Mouse (Mus musculus) kidney, adult 10 weeks (tissue): ENCODE data around the gene Tcta. TPM values are rescaled to one million over a fixed set of nuclear protein-coding genes. Genes with fewer than 3 reads are reported as not detected.

Source experiments
- polyA plus RNA-seq: library from polyadenylated mRNA; stranded (reverse); fragments of 350-450 nt; fragmentation: Illumina TruSeq; extraction: RNeasy Lipid Tissue Mini Kit (QIAGEN cat#74804); gene quantifications from one replicate; pipeline ENCODE4 v1.2.3, GENCODE M21; 2014; ENCODE audit warnings: low read depth, low replicate concordance

Gene Tcta
- polyA plus RNA-seq: 19.1 TPM

DNA sequence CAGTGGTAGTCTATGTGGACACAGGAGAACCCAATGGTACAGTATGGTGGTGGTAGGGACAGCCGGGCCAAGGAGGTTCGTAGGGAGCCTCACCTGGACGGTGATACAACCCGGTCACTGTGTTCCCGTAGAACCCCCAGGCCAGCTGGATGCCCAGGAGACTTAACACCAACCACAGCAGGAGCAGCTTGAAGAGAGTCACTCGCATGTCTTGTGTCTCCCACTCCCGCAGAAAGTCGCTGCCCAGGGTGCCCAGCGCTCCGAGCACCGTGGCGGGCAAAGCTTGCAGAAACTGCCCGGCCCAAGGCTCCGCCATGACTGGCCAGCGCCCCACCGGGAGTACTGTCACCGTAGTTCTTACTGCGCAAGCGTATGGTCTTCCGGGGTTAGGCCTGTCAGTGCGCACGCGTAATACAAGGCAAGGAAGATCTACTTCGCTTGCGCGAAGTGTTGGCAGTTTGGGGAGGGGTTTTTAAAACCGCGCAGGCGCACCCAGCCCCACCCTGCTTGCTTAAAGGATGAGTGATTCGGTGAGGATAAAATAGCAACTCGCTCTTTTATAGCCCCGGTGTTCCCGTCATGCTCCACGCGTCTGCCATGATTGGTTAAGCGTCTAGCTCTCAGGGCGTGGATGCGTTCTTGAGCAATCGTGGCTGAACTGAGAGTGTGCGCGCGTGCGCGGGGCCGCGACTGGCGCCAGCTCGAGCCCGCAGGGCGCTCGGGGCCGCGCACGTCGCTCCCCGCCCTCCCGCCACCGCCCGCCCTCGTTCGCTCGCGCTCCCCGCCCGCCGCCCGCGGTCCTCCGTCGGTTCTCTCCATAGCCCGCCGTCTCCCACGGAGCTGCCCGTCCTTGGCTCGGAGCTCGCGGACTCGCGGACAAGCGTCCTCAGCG is at the start of gene Tcta, which contains the start of gene Rhoa:
Gene Tcta (minus strand): TSS at position 532 of the 892 bp plus-strand sequence.
Gene Rhoa (plus strand): TSS at position 501 of the 892 bp plus-strand sequence.

DNA sequence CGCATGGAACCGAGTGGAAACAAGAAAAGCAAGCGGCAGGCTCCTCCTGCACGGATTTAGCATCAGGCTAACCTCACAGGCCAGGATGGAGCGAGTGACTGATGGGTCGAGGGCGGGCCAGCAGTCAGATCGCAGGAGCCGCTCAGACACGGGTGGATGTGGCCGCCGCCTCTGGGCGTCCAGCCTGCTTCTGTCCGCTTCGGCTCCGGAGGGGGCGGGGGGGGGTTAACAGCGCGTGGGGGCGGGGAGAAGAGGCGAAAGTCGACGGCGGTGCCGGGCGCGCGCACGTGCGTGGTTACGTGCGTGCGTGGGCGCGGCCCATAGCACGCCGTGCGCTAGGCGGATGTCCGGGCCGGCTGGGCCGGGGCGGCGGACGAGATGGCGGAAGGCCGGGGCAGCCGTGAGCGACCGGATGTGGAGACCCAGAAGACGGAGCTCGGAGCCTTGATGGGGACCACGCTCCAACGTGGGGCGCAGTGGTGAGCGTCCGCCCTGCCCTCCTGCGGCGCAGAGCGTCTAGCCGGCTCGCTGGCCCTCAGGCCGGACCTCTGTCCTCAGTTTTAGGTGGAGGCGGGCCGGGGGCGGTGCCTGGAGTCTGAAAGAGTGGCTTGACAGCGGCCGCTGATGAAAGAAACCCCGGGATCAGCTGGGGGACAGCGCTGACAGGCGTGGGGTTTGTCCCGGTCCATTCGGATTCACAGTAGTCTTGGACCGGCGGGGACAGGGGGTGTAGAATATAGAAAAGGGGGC is 41.8 kb upstream of the Tcta start, which contains the start of gene Usp4:
Gene Usp4 (plus strand): TSS at position 314 of the 750 bp plus-strand sequence.

DNA sequence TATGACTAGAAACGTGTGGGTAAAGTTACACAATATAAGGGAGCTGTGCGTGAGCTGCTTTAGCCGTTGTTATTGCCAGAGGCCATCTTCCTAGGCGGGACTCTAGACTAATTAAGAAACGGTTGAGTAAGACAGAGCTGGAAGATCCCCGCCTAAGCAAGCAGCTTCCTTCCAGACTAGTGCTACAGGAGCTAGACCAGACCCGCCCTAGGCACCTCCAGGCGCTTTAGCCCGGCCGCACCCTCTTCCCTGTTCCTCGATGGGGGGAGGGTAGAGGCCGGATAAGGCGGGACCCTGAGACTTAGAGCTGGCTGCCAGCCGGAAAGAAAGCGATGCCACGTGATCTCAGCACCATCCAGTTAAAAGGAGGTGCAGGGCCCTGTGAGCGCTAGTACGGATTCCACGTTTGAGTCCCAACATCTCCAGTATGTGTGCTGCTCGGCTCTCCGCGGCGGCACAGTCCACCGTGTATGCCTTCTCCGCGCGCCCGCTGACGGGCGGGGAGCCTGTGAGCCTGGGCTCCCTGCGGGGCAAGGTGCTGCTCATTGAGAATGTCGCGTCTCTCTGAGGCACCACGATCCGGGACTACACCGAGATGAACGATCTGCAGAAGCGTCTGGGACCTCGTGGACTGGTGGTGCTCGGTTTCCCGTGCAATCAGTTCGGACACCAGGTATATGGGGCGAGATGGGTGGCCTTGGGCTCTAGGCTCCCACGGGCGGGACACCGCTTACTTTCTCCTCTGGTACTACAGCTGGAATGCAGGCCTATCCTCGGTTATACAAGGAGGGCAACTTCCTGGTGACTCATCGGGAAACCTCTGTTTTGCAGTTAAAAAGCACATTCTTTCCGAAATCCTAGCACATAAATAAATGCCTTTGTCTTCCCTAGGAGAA is 33.2 kb upstream of the Tcta start, which contains the start of gene Gpx1:
Gene Gpx1 (plus strand): TSS at position 18 of the 896 bp plus-strand sequence.

DNA sequence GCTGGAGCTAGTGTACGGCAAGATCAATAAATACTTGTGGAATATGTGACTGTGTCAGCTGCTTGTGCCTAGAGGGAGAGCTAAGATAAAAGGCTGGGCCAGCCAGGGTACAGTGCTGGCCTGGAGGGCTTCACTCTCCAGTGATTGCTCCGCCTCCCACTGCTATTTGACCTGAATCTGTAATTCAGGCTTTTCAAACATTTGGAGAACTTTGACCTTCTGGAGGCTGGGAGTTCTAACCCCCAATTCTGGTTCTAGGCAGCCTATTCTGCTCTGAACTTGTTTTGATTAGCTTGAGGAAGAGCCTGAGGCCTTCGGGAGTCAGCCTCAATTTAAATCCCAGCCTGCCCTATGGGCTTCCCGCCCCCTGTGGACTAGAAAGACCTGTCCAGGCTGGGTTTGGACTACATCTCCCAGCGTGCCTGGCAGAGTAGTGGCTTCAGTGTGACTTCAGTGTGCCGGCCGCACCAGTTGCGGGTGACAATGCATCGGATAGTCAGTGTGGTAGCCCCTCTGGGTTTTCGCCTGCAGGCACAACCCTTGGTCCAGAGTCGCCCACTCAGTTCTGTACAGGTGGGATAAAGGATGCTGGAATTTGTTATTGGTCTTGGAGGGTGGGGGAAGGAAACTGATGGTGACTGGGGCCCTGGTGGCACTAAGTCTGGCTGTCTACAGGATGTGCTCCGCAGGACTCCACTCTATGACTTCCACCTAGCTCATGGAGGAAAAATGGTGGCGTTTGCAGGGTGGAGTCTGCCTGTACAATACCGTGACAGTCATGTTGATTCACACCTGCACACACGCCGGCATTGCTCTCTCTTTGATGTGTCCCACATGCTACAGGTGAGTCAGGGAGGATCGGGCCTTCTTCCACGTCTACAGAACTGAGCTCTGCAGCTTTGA is 9.3 kb downstream of the Tcta start, which contains the start of gene Amt:
Gene Amt (plus strand): TSS at position 401 of the 903 bp plus-strand sequence.

DNA sequence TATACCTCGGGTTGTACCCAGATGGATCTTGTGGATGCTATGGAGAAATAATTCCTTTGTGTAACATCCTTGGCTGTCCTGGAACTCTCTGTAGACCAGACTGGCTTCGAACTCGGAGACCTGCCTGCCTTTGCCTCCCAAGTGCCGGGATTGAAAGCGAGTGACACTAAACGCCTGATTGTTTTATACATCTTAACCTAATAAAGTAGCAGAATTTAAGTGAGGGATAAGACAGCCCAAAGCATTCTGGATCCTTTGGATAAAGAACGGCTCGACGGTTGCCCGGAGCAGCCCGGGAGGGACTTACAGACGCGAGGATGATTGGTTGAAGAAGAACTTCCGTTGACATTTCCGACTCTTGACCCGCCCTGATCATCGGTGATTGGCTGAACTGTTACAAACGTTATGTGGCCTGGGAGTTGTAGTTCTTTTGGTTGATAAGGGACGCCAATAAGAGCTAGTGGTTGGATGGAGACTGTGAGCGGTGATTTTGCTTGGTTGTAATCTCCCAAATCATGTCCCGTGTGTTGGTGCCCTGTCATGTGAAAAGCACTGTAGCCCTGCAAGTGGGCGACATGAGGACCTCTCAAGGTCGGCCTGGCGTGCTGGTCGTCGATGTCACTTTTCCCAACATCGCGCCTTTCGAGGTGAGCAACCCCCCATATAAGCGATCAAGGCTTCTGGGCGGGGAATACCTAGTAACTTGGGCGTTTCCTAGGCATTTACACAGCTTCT is 15.8 kb downstream of the Tcta start, which contains the start of gene Nicn1:
Gene Nicn1 (plus strand): TSS at position 414 of the 735 bp plus-strand sequence.

DNA sequence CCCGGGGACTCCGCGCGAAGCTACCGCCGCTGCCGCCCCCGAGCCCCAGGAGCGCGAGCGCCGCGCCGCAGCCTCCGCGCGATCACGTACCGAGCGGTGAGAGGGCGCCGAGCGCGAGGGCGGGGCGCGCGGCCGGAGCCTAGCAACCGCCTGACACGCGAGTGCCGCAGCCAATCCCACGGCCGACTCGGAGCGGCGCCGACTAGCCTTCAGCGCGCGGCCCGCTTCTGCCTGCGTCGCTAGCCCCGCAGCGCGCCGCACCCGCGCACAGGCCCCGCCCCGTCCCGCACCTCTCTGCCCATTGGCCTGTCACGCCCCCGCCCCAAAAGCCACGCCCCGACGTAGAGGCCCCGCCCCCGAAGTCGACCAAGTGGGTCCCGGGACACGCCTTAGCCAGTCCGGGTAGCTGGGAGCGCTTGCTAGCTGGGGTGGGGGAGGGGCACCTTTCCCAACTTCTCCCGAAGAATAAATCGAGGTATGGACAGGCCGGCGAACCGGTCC is 42.2 kb downstream of the Tcta start, which contains the start of gene Dag1:
Gene Dag1 (minus strand): TSS at position 269 of the 501 bp plus-strand sequence.

Other genes starting within 250 kb of the Tcta start
- not detected for gene Mst1, start 225.7 kb downstream of the Tcta start, polyA plus RNA-seq
- 1.6 TPM for gene Rnf123, start 222.8 kb downstream of the Tcta start, polyA plus RNA-seq
- gene Apeh, start 211.6 kb downstream of the Tcta start, polyA plus RNA-seq: 48.3 TPM
- not detected for gene Bsn, start 115.8 kb downstream of the Tcta start, polyA plus RNA-seq
- 31.0 TPM for gene Dag1, start 42.2 kb downstream of the Tcta start, polyA plus RNA-seq
- 42.1 TPM for gene Nicn1, start 15.7 kb downstream of the Tcta start, polyA plus RNA-seq
- 37.5 TPM for gene Amt, start 9.3 kb downstream of the Tcta start, polyA plus RNA-seq
- gene Rhoa, start within 50 bp of the Tcta start, polyA plus RNA-seq: 456 TPM
- 93.3 TPM for gene Gpx1, start 32.7 kb upstream of the Tcta start, polyA plus RNA-seq
- 54.0 TPM for gene Usp4, start 41.7 kb upstream of the Tcta start, polyA plus RNA-seq
- gene 1700102P08Rik, start 86.6 kb upstream of the Tcta start, polyA plus RNA-seq: 0.73 TPM
- gene Ccdc36, start 122.3 kb upstream of the Tcta start, polyA plus RNA-seq: not detected
- not detected for gene BC048562, start 130.3 kb upstream of the Tcta start, polyA plus RNA-seq
- 4.1 TPM for gene Ccdc71, start 154.4 kb upstream of the Tcta start, polyA plus RNA-seq
- gene Klhdc8b, start 155.4 kb upstream of the Tcta start, polyA plus RNA-seq: 0.53 TPM
- gene Lamb2, start 173.6 kb upstream of the Tcta start, polyA plus RNA-seq: 5.1 TPM
- 5.9 TPM for gene Usp19, start 184.4 kb upstream of the Tcta start, polyA plus RNA-seq
- 82.1 TPM for gene Qars, start 201.5 kb upstream of the Tcta start, polyA plus RNA-seq
- 35.9 TPM for gene Qrich1, start 210.6 kb upstream of the Tcta start, polyA plus RNA-seq